Mouse (Mus musculus) liver, postnatal 0 days (tissue): ENCODE results near the gene Gm44596.

Source experiments
- CTCF ChIP-seq: sonication (generic); IDR thresholded peaks from 2 replicates; pipeline ENCODE4 v1.5.1; 2016; ENCODE audit warnings: antibody characterized with exemption, low read depth
- EP300 ChIP-seq: IDR thresholded peaks from 2 replicates; pipeline ENCODE4 v1.6.1; 2016; ENCODE audit warnings: antibody characterized with exemption, low read depth, mild to moderate bottlenecking

DNA sequence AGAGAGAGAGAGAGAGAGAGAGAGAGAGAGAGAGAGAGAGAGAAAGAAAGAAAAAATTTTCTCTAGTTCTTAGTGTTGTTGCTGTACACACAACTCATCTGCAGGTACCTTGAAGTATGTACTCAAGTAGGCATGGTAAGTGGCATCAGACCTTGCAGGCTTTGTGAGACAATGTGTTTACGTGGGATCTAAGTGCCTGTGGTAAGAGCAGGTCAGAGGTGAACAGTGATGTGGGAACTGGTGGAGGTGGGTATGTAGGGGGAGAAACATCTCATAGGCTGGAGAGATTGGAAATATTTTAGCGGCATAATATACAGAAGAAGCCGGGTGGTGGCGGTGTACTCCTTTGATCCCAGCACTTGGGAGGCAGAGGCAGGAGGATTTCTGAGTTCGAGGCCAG, 52.3 kb downstream of the Gm44596 start:
- TF ChIP-seq CTCF (no peak), EP300 (no peak)
